Mouse (Mus musculus) midbrain, embryonic 15.5 days (tissue): Measurements from ENCODE around the gene Timm10. TPM values are rescaled to one million over a fixed set of nuclear protein-coding genes. Genes with fewer than 3 reads are reported as not detected.
"Not testable (repeated sequence)": the region's sequence is repeated elsewhere in the genome, so short reads cannot be mapped to it uniquely, and the experiment has no call there.

Experiments
- ATAC-seq: fragments of 200-750 bp; cut with Nextera tagmentation; replicated peaks from 2 replicates; pipeline ENCODE4 v1.8.0; 2017; ENCODE audit warnings: moderate TSS enrichment
- H3K27ac ChIP-seq: fragments of 300-500 bp; sonication (generic); 2 replicates; pipeline ENCODE4 v1.5.1; 2015; ENCODE audit warnings: mild to moderate bottlenecking, inconsistent platforms
- H3K27me3 ChIP-seq: fragments of 300-500 bp; sonication (generic); replicated peaks from 2 replicates; pipeline ENCODE4 v1.6.1; 2015; ENCODE audit warnings: inconsistent platforms
- H3K36me3 ChIP-seq: fragments of 300-500 bp; sonication (generic); replicated peaks from 2 replicates; pipeline ENCODE4 v1.6.1; 2015; ENCODE audit warnings: inconsistent platforms
- H3K4me1 ChIP-seq: fragments of 300-500 bp; sonication (generic); 2 replicates; pipeline ENCODE4 v1.6.1; 2015; ENCODE audit warnings: inconsistent platforms
- H3K4me2 ChIP-seq: fragments of 300-500 bp; sonication (generic); 2 replicates; pipeline ENCODE4 v1.6.1; 2015; ENCODE audit warnings: inconsistent platforms, mild to moderate bottlenecking, moderate library complexity
- H3K4me3 ChIP-seq: fragments of 300-500 bp; sonication (generic); 2 replicates; pipeline ENCODE4 v1.5.1; 2015; ENCODE audit warnings: mild to moderate bottlenecking, inconsistent platforms
- H3K9ac ChIP-seq: fragments of 300-500 bp; sonication (generic); 2 replicates; pipeline ENCODE4 v1.6.1; 2015; ENCODE audit warnings: mild to moderate bottlenecking, inconsistent platforms
- H3K9me3 ChIP-seq: fragments of 300-500 bp; sonication (generic); 2 replicates; pipeline ENCODE4 v1.6.1; 2016; ENCODE audit warnings: inconsistent platforms
- WGBS: fragments of 180-500 bp; shearing (Covaris S2); methylation state at CpG from one replicate; pipeline ENCODE4 v1.1.7; 2015; ENCODE audit warnings: mixed read lengths; 5-methylcytosine and 5-hydroxymethylcytosine counted together
- polyA plus RNA-seq: library from polyadenylated mRNA; unstranded; fragments of >200 nt; fragmentation: Nextera tagmentation; extraction: Ambion mirVana; gene quantifications from 2 replicates; pipeline ENCODE4 v1.2.1, GENCODE M21; 2015

Timm10 gene
- polyA plus RNA-seq, 1 experiment from 2014 or later = 70.1 TPM

- Histone ChIP-seq H3K9ac (peak overlapping the region; percentile 55), H3K4me1 (peaks cover 11% of the 10 kb centered on the region), H3K9me3 (no peaks in the 10 kb centered on the region), H3K27me3 (no peaks in the 10 kb centered on the region), H3K36me3 (no peaks in the 10 kb centered on the region), H3K4me3 (peak overlapping the region; percentile 48), H3K27ac (peak overlapping the region; percentile 50; the same call in 1 of the 2 replicates), H3K4me2 (peak overlapping the region; percentile 98)
- 0% methylated on average over 16 of the region's 16 CpGs for WGBS
- peak; percentile 68 for ATAC-seq
Observed at GRCm38 (mm10) chr2:84799041-84799561, 27.7 kb upstream of the Timm10 start.

GRCm38 (mm10) chr2:84800304-84800703, 26.5 kb upstream of the Timm10 start:
- 83% methylated on average over 4 of the region's 4 CpGs for WGBS

GRCm38 (mm10) chr2:84801223-84801622, 25.6 kb upstream of the Timm10 start:
- H3K4me3 ChIP-seq, H3K27ac ChIP-seq, ATAC-seq, H3K36me3 ChIP-seq, H3K27me3 ChIP-seq, H3K4me2 ChIP-seq, H3K9ac ChIP-seq, H3K9me3 ChIP-seq: not testable (repeated sequence)
- H3K4me1 ChIP-seq = peaks cover 11% of the 10 kb centered on the region
- 84% methylated on average over 5 of the region's 5 CpGs for WGBS

More at GRCm38 (mm10) chr2:84800304-84800703, 26.5 kb upstream of the Timm10 start:
- Histone ChIP-seq H3K4me2 (no peak overlapping the region), H3K9me3 (no peaks in the 10 kb centered on the region), H3K4me3 (no peak overlapping the region), H3K27ac (no peak overlapping the region), H3K36me3 (no peaks in the 10 kb centered on the region), H3K27me3 (no peaks in the 10 kb centered on the region), H3K4me1 (peaks cover 11% of the 10 kb centered on the region), H3K9ac (no peak overlapping the region)
- no peak for ATAC-seq

- H3K4me1 ChIP-seq = peaks cover 7% of the 10 kb centered on the region
- WGBS = 89% methylated on average over 7 of the region's 7 CpGs
- no peak for ATAC-seq
Observed at GRCm38 (mm10) chr2:84803963-84804362, 22.8 kb upstream of the Timm10 start.

GRCm38 (mm10) chr2:84806546-84806945, 20.3 kb upstream of the Timm10 start:
- Histone ChIP-seq H3K4me3 (no peak overlapping the region), H3K27me3 (no peaks in the 10 kb centered on the region), H3K36me3 (no peaks in the 10 kb centered on the region), H3K27ac (no peak overlapping the region), H3K4me2 (no peak overlapping the region), H3K4me1 (peaks cover 4% of the 10 kb centered on the region; the same call in 1 of the 2 replicates), H3K9ac (no peak overlapping the region), H3K9me3 (no peaks in the 10 kb centered on the region)
- WGBS = 80% methylated on average over 5 of the region's 5 CpGs
- ATAC-seq = no peak

More at GRCm38 (mm10) chr2:84803963-84804362, 22.8 kb upstream of the Timm10 start:
- no peak overlapping the region for H3K27ac ChIP-seq
- H3K9ac ChIP-seq = no peak overlapping the region
- no peaks in the 10 kb centered on the region for H3K9me3 ChIP-seq
- H3K36me3 ChIP-seq = no peaks in the 10 kb centered on the region
- H3K27me3 ChIP-seq = no peaks in the 10 kb centered on the region
- no peak overlapping the region for H3K4me3 ChIP-seq
- H3K4me2 ChIP-seq = no peak overlapping the region

- ATAC-seq = no peak
- no peaks in the 10 kb centered on the region for H3K27me3 ChIP-seq
- no peak overlapping the region for H3K4me2 ChIP-seq
- no peaks in the 10 kb centered on the region for H3K9me3 ChIP-seq
- H3K4me1 ChIP-seq = peaks cover 4% of the 10 kb centered on the region; the same call in 1 of the 2 replicates
- H3K27ac ChIP-seq = no peak overlapping the region
- no peak overlapping the region for H3K9ac ChIP-seq
- no peak overlapping the region for H3K4me3 ChIP-seq
- H3K36me3 ChIP-seq = no peaks in the 10 kb centered on the region
Observed at GRCm38 (mm10) chr2:84809330-84809729, 17.5 kb upstream of the Timm10 start.

GRCm38 (mm10) chr2:84810526-84810885, 16.3 kb upstream of the Timm10 start:
- H3K9me3 ChIP-seq = no peaks in the 10 kb centered on the region
- 77% methylated on average over 6 of the region's 6 CpGs for WGBS
- no peak overlapping the region for H3K4me2 ChIP-seq
- H3K9ac ChIP-seq = no peak overlapping the region
- peak; percentile 31; the same call in 1 of the 2 replicates for ATAC-seq
- H3K4me1 ChIP-seq = peaks cover 4% of the 10 kb centered on the region; the same call in 1 of the 2 replicates
- H3K36me3 ChIP-seq = no peaks in the 10 kb centered on the region
- no peak overlapping the region for H3K27ac ChIP-seq
- H3K27me3 ChIP-seq = no peaks in the 10 kb centered on the region
- H3K4me3 ChIP-seq = no peak overlapping the region

GRCm38 (mm10) chr2:84810886-84811577, 15.8 kb upstream of the Timm10 start:
- Histone ChIP-seq H3K4me2 (peak overlapping the region; percentile 45), H3K27ac (no peak overlapping the region), H3K9me3 (no peaks in the 10 kb centered on the region), H3K27me3 (no peaks in the 10 kb centered on the region), H3K4me1 (peaks cover 4% of the 10 kb centered on the region; the same call in 1 of the 2 replicates), H3K4me3 (peak overlapping the region; percentile 14; the same call in 1 of the 2 replicates), H3K36me3 (no peaks in the 10 kb centered on the region), H3K9ac (no peak overlapping the region)
- peak; percentile 41 for ATAC-seq
- WGBS = 40% methylated on average over 26 of the region's 26 CpGs

GRCm38 (mm10) chr2:84811880-84812279, 14.9 kb upstream of the Timm10 start:
- H3K4me3 ChIP-seq = no peak overlapping the region
- no peaks in the 10 kb centered on the region for H3K36me3 ChIP-seq
- no peaks in the 10 kb centered on the region for H3K27me3 ChIP-seq
- ATAC-seq = no peak
- 86% methylated on average over 7 of the region's 7 CpGs for WGBS
- no peak overlapping the region for H3K9ac ChIP-seq
- no peak overlapping the region for H3K27ac ChIP-seq
- H3K4me2 ChIP-seq = no peak overlapping the region
- H3K9me3 ChIP-seq = no peaks in the 10 kb centered on the region
- H3K4me1 ChIP-seq = peaks cover 4% of the 10 kb centered on the region; the same call in 1 of the 2 replicates

GRCm38 (mm10) chr2:84812676-84813075, 14.1 kb upstream of the Timm10 start:
- no peak for ATAC-seq
- H3K4me1 ChIP-seq = peaks cover 4% of the 10 kb centered on the region; the same call in 1 of the 2 replicates
- H3K4me2 ChIP-seq = no peak overlapping the region
- no peak overlapping the region for H3K4me3 ChIP-seq
- no peak overlapping the region for H3K9ac ChIP-seq
- H3K36me3 ChIP-seq = no peaks in the 10 kb centered on the region
- H3K27ac ChIP-seq = no peak overlapping the region
- H3K9me3 ChIP-seq = no peaks in the 10 kb centered on the region
- WGBS = 76% methylated on average over 6 of the region's 6 CpGs
- H3K27me3 ChIP-seq = no peaks in the 10 kb centered on the region

- Histone ChIP-seq H3K27me3 (peaks cover 5% of the 10 kb centered on the region; the same call in 1 of the 2 replicates), H3K27ac (no peak overlapping the region), H3K4me2 (no peak overlapping the region), H3K4me3 (no peak overlapping the region), H3K4me1 (no peaks in the 10 kb centered on the region), H3K9ac (no peak overlapping the region), H3K9me3 (no peaks in the 10 kb centered on the region), H3K36me3 (no peaks in the 10 kb centered on the region)
- no peak for ATAC-seq
- 74% methylated on average over 3 of the region's 3 CpGs for WGBS
Observed at GRCm38 (mm10) chr2:84819861-84820260, 6.9 kb upstream of the Timm10 start.

- 70% methylated on average over 13 of the region's 13 CpGs for WGBS
- Histone ChIP-seq H3K9me3 (no peaks in the 10 kb centered on the region), H3K4me2 (no peak within 1 kb of the TSS), H3K27ac (no peak within 1 kb of the TSS), H3K36me3 (no peaks in the 10 kb centered on the region), H3K9ac (no peak within 1 kb of the TSS), H3K27me3 (peaks cover 5% of the 10 kb centered on the region; the same call in 1 of the 2 replicates), H3K4me3 (no peak within 1 kb of the TSS), H3K4me1 (peaks cover 6% of the 10 kb centered on the region)
- ATAC-seq = no peak
Observed at GRCm38 (mm10) chr2:84822552-84822951, 4.2 kb upstream of the Timm10 start, which contains the start of gene Smtnl1. Gene Smtnl1 (minus strand): TSS chr2:84822652.
